Mouse (Mus musculus) embryonic facial prominence, embryonic 14.5 days (tissue): Measurements from ENCODE around the gene Mgrn1. TPM values are rescaled to one million over a fixed set of nuclear protein-coding genes. Genes with fewer than 3 reads are reported as not detected.

Experiments used
- ATAC-seq: fragments of 200-750 bp; cut with Nextera tagmentation; 2 replicates; pipeline ENCODE4 v1.8.0; 2017; ENCODE audit warnings: low read depth, moderate number of reproducible peaks, moderate TSS enrichment
- DNase-seq: peaks from one replicate; pipeline ENCODE4 v3.0.0-alpha.2; 2015; ENCODE audit warnings: low spot score
- H3K27ac ChIP-seq: fragments of 300-500 bp; sonication (generic); replicated peaks from 2 replicates; pipeline ENCODE4 v1.5.1; 2014; ENCODE audit warnings: low read depth, mild to moderate bottlenecking, low read length, moderate library complexity
- H3K27me3 ChIP-seq: fragments of 300-500 bp; sonication (generic); replicated peaks from 2 replicates; pipeline ENCODE4 v1.6.1; 2014; ENCODE audit warnings: low read length; ENCODE audit not compliant: control insufficient read depth, insufficient read depth
- H3K36me3 ChIP-seq: fragments of 300-500 bp; sonication (generic); 2 replicates; pipeline ENCODE4 v1.6.1; 2014; ENCODE audit warnings: low read length, mixed read lengths; ENCODE audit not compliant: control insufficient read depth, insufficient read depth
- H3K4me1 ChIP-seq: fragments of 300-500 bp; sonication (generic); 2 replicates; pipeline ENCODE4 v1.6.1; 2014; ENCODE audit warnings: antibody characterized with exemption, low read length; ENCODE audit not compliant: control insufficient read depth, insufficient read depth
- H3K4me2 ChIP-seq: fragments of 300-500 bp; sonication (generic); 2 replicates; pipeline ENCODE4 v1.6.1; 2014; ENCODE audit warnings: low read depth, mild to moderate bottlenecking, low read length, moderate library complexity, mixed read lengths
- H3K4me3 ChIP-seq: fragments of 300-500 bp; sonication (generic); 2 replicates; pipeline ENCODE4 v1.5.1; 2014; ENCODE audit warnings: low read depth, mild to moderate bottlenecking, low read length
- H3K9ac ChIP-seq: fragments of 300-500 bp; sonication (generic); 2 replicates; pipeline ENCODE4 v1.6.1; 2014; ENCODE audit warnings: low read depth, mild to moderate bottlenecking, low read length, moderate library complexity, mixed read lengths
- H3K9me3 ChIP-seq: fragments of 300-500 bp; sonication (generic); 2 replicates; pipeline ENCODE4 v1.6.1; 2016; ENCODE audit warnings: low read length; ENCODE audit not compliant: control insufficient read depth
- WGBS: fragments of 180-500 bp; shearing (Covaris S2); extraction: QIAGEN DNeasy Blood & Tissue Kit; methylation state at CpG from one replicate; pipeline ENCODE4 v1.1.7; 2014; 5-methylcytosine and 5-hydroxymethylcytosine counted together
- polyA plus RNA-seq: library from polyadenylated mRNA; unstranded; fragments of >200 nt; fragmentation: Nextera tagmentation; extraction: Ambion mirVana; gene quantifications from 2 replicates; pipeline ENCODE4 v1.2.1, GENCODE M21; 2014

Mgrn1 gene
- polyA plus RNA-seq, 1 experiment from 2014 or later = 76.2 TPM

DNA sequence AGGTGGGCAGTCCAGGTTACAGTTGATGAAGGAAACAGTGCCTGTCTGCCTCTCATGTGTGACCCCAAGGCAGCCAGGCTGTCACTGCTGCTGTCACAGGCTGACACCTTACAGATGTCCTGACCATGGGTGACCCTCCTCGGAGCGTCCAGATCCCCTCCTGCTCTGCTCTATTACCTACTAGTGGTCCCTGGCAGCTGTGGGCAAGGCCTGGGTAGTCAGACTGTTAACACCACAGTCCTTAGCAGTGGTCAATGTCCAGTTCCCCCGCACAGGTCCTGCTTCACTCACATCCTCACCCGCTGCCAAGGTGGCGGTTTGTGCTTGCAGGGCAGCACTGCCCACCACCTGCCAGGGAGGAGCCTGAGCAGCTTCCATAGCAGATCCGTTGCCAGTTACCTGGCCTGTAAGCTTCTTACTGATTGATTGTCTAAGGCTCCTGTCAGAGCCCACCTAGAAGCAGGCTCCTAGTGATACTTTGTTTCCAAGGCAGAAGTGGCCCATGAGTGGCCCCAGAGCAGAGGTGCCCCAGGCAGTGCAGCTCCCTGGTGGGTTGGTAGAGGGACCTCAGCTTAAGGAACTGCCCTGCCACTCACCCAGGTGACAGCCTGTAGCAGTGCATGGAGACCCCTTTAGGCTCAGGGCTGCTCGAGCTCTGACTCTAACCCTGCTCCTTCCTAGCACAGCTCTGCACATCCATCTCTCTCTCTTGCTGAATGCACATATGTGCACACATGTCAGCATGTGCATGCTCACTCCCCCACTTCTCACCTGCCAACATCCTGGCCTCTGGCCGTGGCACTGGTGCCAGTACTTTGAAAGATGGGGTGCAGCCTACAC, 51.5 kb downstream of the Mgrn1 start:
- H3K4me3 ChIP-seq = no peak overlapping the region
- DNase-seq (no peak), ATAC-seq (no peak)
- H3K36me3 ChIP-seq = peaks cover 75% of the 10 kb centered on the region
- no peak overlapping the region for H3K4me2 ChIP-seq
- H3K27me3 ChIP-seq = no peaks in the 10 kb centered on the region
- no peak overlapping the region for H3K9ac ChIP-seq
- H3K27ac ChIP-seq = no peak overlapping the region
- no peaks in the 10 kb centered on the region for H3K9me3 ChIP-seq
- WGBS = 93% methylated on average over 8 of the region's 8 CpGs
- H3K4me1 ChIP-seq = 0 out of 2 replicates have a peak, but pooled peaks cover 3% of the 10 kb centered on the region

DNA sequence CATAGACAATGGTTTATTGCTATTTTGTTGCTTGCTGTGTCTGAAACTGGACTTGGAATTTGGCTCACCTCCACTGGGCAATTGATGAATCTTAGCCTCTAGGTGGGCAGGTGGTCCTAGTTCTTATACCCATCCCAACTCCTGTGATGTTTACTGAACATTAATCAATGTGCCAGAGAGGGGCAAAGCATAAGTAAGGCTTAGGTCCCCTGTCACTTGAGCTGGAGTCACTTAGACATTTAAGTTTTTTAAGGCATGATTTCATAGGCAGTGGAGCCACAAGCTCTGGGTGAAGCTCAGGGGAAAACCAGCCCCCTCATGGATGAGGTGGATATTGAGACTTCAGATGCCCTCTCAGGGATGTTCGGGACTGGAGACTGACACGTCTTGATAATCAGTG, 52.4 kb downstream of the Mgrn1 start, which contains the start of gene Nudt16l1:
Nudt16l1 (plus strand) TSS at position 301 of the 400 bp plus-strand sequence.
- peak within 1 kb of the TSS; percentile 92 for H3K9ac ChIP-seq
- 0 out of 2 replicates have a peak, but pooled peaks cover 3% of the 10 kb centered on the region for H3K4me1 ChIP-seq
- DNase-seq = no peak
- peak within 1 kb of the TSS; percentile 83 for H3K27ac ChIP-seq
- H3K4me2 ChIP-seq = peak within 1 kb of the TSS; percentile 76
- H3K36me3 ChIP-seq = peaks cover 75% of the 10 kb centered on the region
- no peak for ATAC-seq
- no peaks in the 10 kb centered on the region for H3K27me3 ChIP-seq
- no peaks in the 10 kb centered on the region for H3K9me3 ChIP-seq
- H3K4me3 ChIP-seq = peak within 1 kb of the TSS; percentile 82
- WGBS = 0% methylated on average over 2 of the region's 2 CpGs

DNA sequence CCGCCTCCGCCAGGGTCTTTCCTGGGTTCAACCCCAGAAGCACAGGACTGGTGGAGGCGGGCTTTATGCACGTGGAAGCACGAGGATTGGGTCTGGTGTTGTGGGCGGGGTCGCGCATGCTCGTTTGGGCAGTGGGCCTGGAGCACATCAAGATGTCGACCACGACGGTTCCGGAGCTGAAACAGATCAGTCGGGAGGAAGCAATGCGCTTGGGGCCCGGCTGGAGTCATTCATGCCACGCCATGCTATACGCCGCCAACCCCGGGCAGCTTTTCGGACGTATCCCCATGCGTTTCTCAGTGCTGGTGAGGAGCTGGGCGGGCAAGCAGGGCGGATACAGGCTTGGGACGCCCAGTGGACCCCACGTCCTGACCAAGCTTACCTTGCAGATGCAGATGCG, 52.9 kb downstream of the Mgrn1 start:
- ATAC-seq (peak; percentile 97), DNase-seq (peak; percentile 98)
- Histone ChIP-seq H3K27me3 (no peaks in the 10 kb centered on the region), H3K4me3 (peak overlapping the region; percentile 82), H3K9ac (peak overlapping the region; percentile 92), H3K9me3 (no peaks in the 10 kb centered on the region), H3K36me3 (peaks cover 75% of the 10 kb centered on the region), H3K4me1 (0 out of 2 replicates have a peak, but pooled peaks cover 3% of the 10 kb centered on the region), H3K27ac (peak overlapping the region; percentile 83), H3K4me2 (peak overlapping the region; percentile 76)
- WGBS = 0% methylated on average over 17 of the region's 28 CpGs

DNA sequence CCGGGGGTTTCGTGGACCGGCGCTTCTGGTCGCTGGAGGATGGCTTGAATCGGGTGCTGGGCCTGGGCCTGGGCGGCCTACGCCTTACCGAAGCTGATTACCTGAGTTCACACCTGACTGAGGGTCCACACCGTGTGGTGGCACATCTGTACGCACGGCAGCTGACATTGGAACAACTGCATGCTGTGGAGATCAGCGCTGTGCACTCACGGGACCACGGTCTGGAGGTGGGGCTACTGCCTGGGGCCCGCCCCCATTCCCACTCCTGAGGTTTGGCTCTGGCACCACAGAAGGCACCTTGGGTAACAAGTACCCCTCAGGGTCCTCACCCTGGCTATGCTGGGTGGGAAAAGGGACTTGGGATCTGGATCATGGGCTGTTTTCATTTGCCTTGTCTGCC, 53.4 kb downstream of the Mgrn1 start:
- ATAC-seq (peak; percentile 74), DNase-seq (peak; percentile 62)
- Histone ChIP-seq H3K9ac (peak overlapping the region; percentile 92), H3K36me3 (peaks cover 75% of the 10 kb centered on the region), H3K27me3 (no peaks in the 10 kb centered on the region), H3K9me3 (no peaks in the 10 kb centered on the region), H3K4me3 (peak overlapping the region; percentile 82), H3K27ac (peak overlapping the region; percentile 83), H3K4me1 (0 out of 2 replicates have a peak, but pooled peaks cover 3% of the 10 kb centered on the region), H3K4me2 (peak overlapping the region; percentile 76)
- 2% methylated on average over 16 of the region's 16 CpGs for WGBS

DNA sequence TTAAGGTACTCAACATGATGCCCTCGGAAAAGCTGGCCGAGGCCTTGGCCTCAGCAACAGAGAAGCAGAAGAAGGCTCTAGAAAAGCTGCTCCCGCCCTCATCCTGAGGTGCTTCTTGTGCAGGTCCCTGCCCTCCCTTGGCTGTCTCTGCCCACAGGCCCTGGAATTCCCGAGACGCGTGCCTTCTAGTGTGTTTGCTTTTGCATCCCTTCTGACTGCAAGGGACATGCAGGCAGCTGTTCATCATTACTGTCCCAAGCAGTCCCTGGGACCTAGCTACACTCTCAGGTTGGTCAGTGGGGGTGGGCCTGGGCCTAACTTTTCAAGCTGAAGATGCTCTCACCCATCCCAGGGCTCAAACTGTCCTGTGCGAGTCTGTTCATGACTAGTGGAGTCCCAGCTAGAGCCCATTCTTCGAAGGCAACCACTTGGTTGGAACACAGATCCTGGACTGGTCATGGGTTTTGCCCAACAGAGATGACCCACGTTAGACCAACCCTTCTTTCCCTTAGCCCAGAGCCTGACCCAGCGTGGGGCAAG, 54.3 kb downstream of the Mgrn1 start:
- Histone ChIP-seq H3K27ac (no peak overlapping the region), H3K4me1 (0 out of 2 replicates have a peak, but pooled peaks cover 3% of the 10 kb centered on the region), H3K4me3 (peak overlapping the region; percentile 82; the same call in 1 of the 2 replicates), H3K27me3 (no peaks in the 10 kb centered on the region), H3K9ac (peak overlapping the region; percentile 92), H3K4me2 (peak overlapping the region; percentile 76), H3K36me3 (peaks cover 74% of the 10 kb centered on the region), H3K9me3 (no peaks in the 10 kb centered on the region)
- ATAC-seq (no peak), DNase-seq (no peak)
- 86% methylated on average over 10 of the region's 10 CpGs for WGBS

DNA sequence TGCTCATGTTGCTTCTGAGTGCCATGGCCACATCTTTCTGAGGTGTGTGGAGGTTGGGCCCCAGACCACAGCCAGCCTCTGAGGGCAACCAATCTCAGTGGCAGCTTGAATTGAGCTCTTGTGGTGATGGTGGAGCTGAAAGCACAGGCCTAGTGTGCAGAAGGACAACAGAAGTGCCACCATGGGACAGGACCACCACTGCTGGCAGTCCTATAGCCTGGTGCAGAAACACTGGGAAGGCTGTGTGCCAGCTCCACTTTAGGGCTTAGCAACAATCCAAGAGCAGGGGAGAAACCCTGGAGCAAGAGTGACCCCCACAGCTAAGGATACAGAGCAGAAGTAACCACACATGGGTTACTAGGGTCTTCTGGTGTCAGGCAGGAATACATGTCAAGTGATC, 55.0 kb downstream of the Mgrn1 start:
- DNase-seq (no peak), ATAC-seq (no peak)
- Histone ChIP-seq H3K36me3 (peaks cover 74% of the 10 kb centered on the region), H3K4me2 (no peak overlapping the region), H3K9me3 (no peaks in the 10 kb centered on the region), H3K27ac (no peak overlapping the region), H3K4me3 (no peak overlapping the region), H3K4me1 (0 out of 2 replicates have a peak, but pooled peaks cover 3% of the 10 kb centered on the region), H3K9ac (no peak overlapping the region), H3K27me3 (no peaks in the 10 kb centered on the region)

DNA sequence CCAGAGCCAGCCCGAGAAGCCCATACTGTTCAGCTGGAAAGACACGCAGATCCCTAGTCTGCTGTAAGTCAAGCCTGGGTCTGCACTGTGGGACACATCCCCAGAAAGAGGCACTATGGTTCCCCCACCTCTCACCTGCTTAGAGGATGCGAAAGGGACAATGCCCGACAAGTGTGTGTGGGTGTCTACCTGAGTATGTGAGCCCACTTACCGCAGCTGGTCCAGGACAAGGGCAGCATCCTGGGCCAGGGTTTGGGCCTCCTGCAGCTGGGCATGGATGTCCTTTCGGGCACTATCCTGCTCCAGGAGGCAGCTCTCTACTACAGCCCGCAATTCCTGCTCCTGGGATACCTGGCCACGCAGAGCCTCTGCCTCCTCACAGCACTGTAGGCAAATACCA, 56.8 kb downstream of the Mgrn1 start:
- H3K27me3 ChIP-seq = no peaks in the 10 kb centered on the region
- peaks cover 77% of the 10 kb centered on the region for H3K36me3 ChIP-seq
- DNase-seq = no peak
- no peak for ATAC-seq
- no peaks in the 10 kb centered on the region for H3K9me3 ChIP-seq
- 91% methylated on average over 8 of the region's 8 CpGs for WGBS
- no peak overlapping the region for H3K9ac ChIP-seq
- H3K27ac ChIP-seq = no peak overlapping the region
- no peak overlapping the region for H3K4me3 ChIP-seq
- H3K4me1 ChIP-seq = 0 out of 2 replicates have a peak, but pooled peaks cover 3% of the 10 kb centered on the region
- H3K4me2 ChIP-seq = no peak overlapping the region

DNA sequence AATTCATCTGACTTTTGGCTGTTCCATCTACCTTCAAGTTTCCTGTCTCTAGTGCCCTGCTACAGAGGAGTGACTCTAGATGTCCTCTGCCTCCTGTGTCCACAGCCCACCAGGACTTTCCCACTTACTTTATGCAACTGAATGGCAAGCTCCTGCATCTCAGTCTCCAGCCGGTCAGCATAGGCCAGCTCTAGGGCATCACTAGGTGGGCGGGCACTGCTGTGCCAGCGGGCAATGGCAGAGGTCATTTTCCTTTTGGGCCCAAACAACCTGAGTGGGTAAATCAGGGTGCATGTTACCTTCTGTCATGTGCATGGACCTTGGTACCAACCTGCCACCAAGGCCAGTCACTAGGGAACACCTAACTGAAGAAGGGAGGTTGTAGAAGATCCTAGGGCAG, 57.4 kb downstream of the Mgrn1 start:
- no peak overlapping the region for H3K4me3 ChIP-seq
- no peak for DNase-seq
- H3K9me3 ChIP-seq = no peaks in the 10 kb centered on the region
- H3K27me3 ChIP-seq = no peaks in the 10 kb centered on the region
- H3K4me1 ChIP-seq = 0 out of 2 replicates have a peak, but pooled peaks cover 3% of the 10 kb centered on the region
- no peak overlapping the region for H3K9ac ChIP-seq
- 98% methylated on average over 3 of the region's 3 CpGs for WGBS
- no peak overlapping the region for H3K4me2 ChIP-seq
- peaks cover 83% of the 10 kb centered on the region for H3K36me3 ChIP-seq
- no peak overlapping the region for H3K27ac ChIP-seq
- ATAC-seq = no peak
